Mouse (Mus musculus) regulatory T cell (primary cell): ENCODE measurements at regions not wholly inside any gene's neighbourhood (a gene's known extent, or its start where the extent isn't known, plus 50 kb on each side); places are given as distances from the start of the nearest gene placed in this dataset.

ENCODE experiments used
- in situ Hi-C: fragments of 300-600 bp; cut with MboI, MseI; formaldehyde crosslinking; loops from one replicate; pipeline ENCODE4 v1.15.1; 2025; ENCODE audit warnings: high pct_unique_total_duplicates

- in situ Hi-C loops, result no loop called here
Measured at GRCm38 (mm10) chrX:93888480-93888879, 56.5 kb upstream of the Pdk3 start.

GRCm38 (mm10) chrX:93888966-93889365 lies 57.0 kb upstream of the Pdk3 start:
- in situ Hi-C loops, result no loop called here

- in situ Hi-C loops, result no loop called here
Measured at GRCm38 (mm10) chrX:93889394-93890042, 57.5 kb upstream of the Pdk3 start.

GRCm38 (mm10) chrX:93896838-93897820 lies 65.1 kb upstream of the Pdk3 start:
- in situ Hi-C loops, result no loop called here

- in situ Hi-C loops, result no loop called here
Measured at GRCm38 (mm10) chrX:93903209-93903608, 65.2 kb upstream of the AU015836 start.

GRCm38 (mm10) chrX:93905531-93905930 lies 62.9 kb upstream of the AU015836 start:
- in situ Hi-C loops, result no loop called here

- in situ Hi-C loops, result no loop called here
Measured at GRCm38 (mm10) chrX:93911087-93911840, 57.2 kb upstream of the AU015836 start.

GRCm38 (mm10) chrX:93915548-93915947 lies 52.9 kb upstream of the AU015836 start:
- in situ Hi-C loops, result loop anchor here (5.0 kb wide), 1 partner anchor 72 kb away; no protein-coding TSS in a partner anchor

- in situ Hi-C loops, result loop anchor here (5.0 kb wide), 1 partner anchor 70 kb away; no protein-coding TSS in a partner anchor
Measured at GRCm38 (mm10) chrX:93917367-93917766, 51.1 kb upstream of the AU015836 start.
